Mouse (Mus musculus): ENCODE results near the gene Ttbk2. TPM values are rescaled to one million over a fixed set of nuclear protein-coding genes. Genes with fewer than 3 reads are reported as not detected.

Gene Ttbk2
- polyA plus RNA-seq, 1 experiment from 2014 or later = 0.80 TPM

DNA sequence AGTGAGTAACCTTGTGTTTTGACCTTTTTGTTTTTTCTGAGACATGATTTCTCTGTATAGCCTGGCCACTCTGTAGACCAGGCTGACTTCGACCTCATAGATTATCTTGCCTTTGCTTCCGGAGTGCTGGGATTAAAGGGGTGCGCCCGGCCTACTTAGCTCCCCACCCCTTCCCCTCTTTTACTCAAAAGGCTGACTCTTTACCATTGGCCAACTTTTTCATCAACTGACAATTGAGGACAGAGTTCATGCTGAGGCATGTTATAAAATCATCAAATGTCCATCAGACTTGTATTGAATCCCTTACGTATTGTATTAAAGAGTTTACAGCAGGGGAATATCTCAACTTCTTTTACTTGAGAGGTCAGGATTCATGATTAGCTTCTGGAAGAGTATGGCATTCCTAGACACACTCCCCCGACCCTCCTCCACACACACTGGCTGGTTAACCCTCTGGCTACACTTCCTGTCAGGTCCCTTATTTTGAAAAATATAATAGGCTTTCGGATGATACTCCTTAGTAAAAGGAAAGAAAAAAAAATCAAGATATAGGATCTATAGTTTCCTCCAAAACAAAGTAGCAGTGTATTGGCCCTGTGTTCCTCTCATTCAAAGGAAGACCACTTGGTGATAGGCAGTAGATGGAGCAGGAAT is 118.4 kb downstream of the Ttbk2 start:
- peak overlapping the region; percentile 48; the same call in 1 of the 2 replicates for H3K9ac ChIP-seq
- H3K4me1 ChIP-seq (replicated peaks) = peaks cover 40% of the 10 kb centered on the region
- H3K27ac ChIP-seq = peak overlapping the region; percentile 93
- ATAC-seq (ENCODE audit: low read depth) = peak; percentile 30; the same call in 1 of the 2 replicates
- H3K4me2 ChIP-seq = peak overlapping the region; percentile 95
- DNase-seq = no peak
- WGBS (ENCODE audit: insufficient replicate concordance) = 20% methylated on average over 7 of the region's 7 CpGs
- H3K4me3 ChIP-seq (replicated peaks) = peak overlapping the region; percentile 84
- peaks cover 26% of the 10 kb centered on the region for H3K36me3 ChIP-seq
- no peaks in the 10 kb centered on the region for H3K27me3 ChIP-seq
- H3K9me3 ChIP-seq (replicated peaks) = no peaks in the 10 kb centered on the region

DNA sequence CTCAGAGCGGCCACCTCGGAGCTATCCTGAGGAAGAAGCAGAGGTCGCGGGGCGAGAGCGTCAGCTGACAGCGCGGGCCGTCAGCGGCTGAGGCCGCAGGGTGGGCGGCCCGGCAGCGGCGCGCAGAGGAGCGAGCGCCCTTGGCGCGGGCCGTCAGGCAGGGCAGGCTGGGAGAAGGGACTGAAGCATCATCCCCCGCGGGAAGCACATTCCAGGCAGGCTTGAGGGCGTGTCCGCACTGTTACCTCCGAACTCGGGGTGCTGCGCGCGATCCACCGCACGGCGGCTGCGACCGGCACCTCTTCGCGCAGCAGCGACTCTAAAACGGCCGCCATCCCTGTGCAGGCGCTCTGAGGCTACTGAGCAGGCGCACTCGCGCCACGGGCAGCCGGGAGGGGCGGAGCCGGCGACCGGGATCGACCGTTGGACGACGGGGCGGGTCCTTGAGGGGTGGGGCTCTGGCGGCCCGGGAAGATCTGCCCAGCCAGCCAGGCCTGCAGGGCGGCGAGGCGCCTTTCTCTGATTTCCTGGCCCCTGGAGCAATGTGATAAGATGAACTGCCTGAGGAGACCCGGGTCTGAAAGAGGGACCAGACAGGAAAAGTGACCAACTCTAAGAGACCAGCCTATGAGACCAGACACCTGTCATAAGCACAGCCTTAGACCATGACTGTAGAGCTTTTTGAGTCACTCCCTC is 119.1 kb downstream of the Ttbk2 start:
- peak; percentile 97 for ATAC-seq (ENCODE audit: low read depth)
- H3K9me3 ChIP-seq (replicated peaks) = no peaks in the 10 kb centered on the region
- H3K4me1 ChIP-seq (replicated peaks) = peaks cover 40% of the 10 kb centered on the region
- H3K27ac ChIP-seq = peak overlapping the region; percentile 93
- H3K27me3 ChIP-seq = no peaks in the 10 kb centered on the region
- H3K4me2 ChIP-seq = peak overlapping the region; percentile 95
- peak overlapping the region; percentile 84 for H3K4me3 ChIP-seq (replicated peaks)
- WGBS (ENCODE audit: insufficient replicate concordance) = under 1% methylated on average over 61 of the region's 61 CpGs
- peak; percentile 89 for DNase-seq
- peaks cover 33% of the 10 kb centered on the region for H3K36me3 ChIP-seq
- peak overlapping the region; percentile 98 for H3K9ac ChIP-seq

DNA sequence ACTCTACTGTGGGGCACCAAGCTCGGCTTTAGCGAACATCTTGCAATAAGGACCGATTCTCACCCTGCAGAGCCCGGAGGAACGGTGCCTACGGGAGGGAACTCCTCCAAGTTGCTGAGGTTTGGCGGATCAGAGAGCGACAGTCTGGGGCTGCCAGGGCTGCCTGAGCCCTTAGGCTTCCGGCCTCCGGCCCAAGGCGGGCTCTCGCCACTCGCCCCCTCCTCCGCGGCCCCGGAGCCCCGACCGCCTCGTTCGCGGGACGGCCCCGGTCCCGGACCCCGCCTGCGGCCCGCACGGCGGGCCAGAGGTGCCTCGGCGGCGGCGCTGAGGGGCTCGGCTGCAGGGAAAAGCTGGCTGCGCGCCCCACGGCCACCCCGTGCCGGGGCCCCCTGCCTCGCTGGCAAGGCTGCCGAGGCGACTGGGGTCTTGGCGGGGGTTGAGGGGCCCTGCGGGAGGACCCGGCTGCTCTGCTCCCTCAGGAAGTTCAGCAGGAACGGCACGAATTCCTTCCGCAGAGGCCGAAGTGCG is 119.7 kb downstream of the Ttbk2 start:
- Histone ChIP-seq H3K4me2 (peak overlapping the region; percentile 95), H3K27me3 (no peaks in the 10 kb centered on the region), H3K36me3 (peaks cover 39% of the 10 kb centered on the region), H3K4me1 (replicated peaks) (peaks cover 43% of the 10 kb centered on the region), H3K9ac (peak overlapping the region; percentile 98), H3K27ac (peak overlapping the region; percentile 93), H3K4me3 (replicated peaks) (peak overlapping the region; percentile 84), H3K9me3 (replicated peaks) (no peaks in the 10 kb centered on the region)
- peak; percentile 13 for DNase-seq
- ATAC-seq (ENCODE audit: low read depth) = peak; percentile 22
- WGBS (ENCODE audit: insufficient replicate concordance) = 0% methylated on average over 50 of the region's 50 CpGs

DNA sequence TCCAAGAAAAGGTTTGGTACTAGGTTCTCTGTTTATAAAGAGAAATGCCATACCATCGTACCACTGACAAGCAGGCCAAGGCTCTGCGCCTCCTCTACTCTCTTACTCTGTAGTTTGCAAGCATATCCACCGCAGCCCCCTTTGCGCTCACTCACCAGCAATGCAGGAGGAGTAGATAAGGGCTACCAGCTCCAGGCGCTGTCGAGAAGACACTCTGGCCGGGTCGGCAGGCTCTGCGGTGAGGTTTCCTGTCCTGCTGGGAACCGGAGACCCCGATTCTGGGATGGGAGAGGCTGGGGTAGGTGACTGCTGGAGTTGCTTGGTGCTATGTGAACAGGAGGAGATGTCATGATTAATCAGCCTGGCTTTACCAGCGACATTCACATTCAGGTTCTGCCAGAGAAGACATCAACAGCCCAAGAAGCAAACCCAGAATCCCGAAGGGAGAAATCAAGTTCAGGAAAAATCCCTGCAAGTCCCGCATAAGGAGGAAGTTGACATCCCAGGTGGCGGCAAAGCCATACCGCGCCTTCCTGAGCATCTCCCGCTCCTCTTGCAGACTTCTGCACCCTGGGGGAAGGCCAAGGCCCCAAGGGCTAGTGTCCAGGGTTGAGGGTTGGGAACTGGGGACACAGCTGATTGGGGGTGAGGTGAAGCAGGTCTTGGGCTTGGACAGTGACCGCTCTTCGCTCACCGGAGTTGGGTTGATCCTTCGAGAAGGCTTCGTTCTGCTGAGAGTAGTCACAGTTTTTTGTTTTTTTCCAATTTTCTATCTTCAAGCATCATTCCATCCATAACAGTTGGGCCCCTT is 120.4 kb downstream of the Ttbk2 start:
- Histone ChIP-seq H3K36me3 (peaks cover 47% of the 10 kb centered on the region), H3K9ac (peak overlapping the region; percentile 98), H3K27ac (peak overlapping the region; percentile 93), H3K4me2 (peak overlapping the region; percentile 95), H3K4me1 (replicated peaks) (peaks cover 50% of the 10 kb centered on the region), H3K4me3 (replicated peaks) (peak overlapping the region; percentile 84), H3K9me3 (replicated peaks) (no peaks in the 10 kb centered on the region), H3K27me3 (no peaks in the 10 kb centered on the region)
- DNase-seq = peak; percentile 60
- ATAC-seq (ENCODE audit: low read depth) = no peak
- 3% methylated on average over 23 of the region's 23 CpGs for WGBS (ENCODE audit: insufficient replicate concordance)

DNA sequence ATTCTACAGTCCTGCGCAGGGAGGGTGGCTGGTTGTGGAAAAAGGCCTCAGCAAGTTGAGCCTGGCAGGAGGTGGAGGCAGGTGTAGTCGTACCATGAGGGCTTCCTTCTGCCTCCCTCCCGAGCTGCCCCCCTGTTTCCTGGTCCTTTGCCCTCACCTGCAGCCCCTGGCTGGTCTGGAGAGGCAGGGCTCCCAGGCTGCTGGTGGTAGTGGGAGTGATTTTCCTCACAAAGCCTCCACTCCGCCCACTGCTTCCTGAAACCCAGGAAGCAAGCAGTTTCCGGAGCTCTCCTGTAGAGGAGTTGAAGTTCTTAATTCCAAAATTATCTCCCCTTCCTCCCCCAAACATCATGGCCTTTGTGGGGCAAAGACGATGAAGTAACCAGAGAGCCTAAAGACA is 126.2 kb downstream of the Ttbk2 start:
- H3K36me3 ChIP-seq = peaks cover 99% of the 10 kb centered on the region
- no peak overlapping the region for H3K27ac ChIP-seq
- DNase-seq (no peak), ATAC-seq (ENCODE audit: low read depth) (no peak)
- no peak overlapping the region for H3K4me3 ChIP-seq (replicated peaks)
- 66% methylated on average over 6 of the region's 6 CpGs for WGBS (ENCODE audit: insufficient replicate concordance)
- H3K9ac ChIP-seq = no peak overlapping the region
- H3K9me3 ChIP-seq (replicated peaks) = no peaks in the 10 kb centered on the region
- H3K27me3 ChIP-seq = no peaks in the 10 kb centered on the region
- no peak overlapping the region for H3K4me2 ChIP-seq
- H3K4me1 ChIP-seq (replicated peaks) = peaks cover 46% of the 10 kb centered on the region

DNA sequence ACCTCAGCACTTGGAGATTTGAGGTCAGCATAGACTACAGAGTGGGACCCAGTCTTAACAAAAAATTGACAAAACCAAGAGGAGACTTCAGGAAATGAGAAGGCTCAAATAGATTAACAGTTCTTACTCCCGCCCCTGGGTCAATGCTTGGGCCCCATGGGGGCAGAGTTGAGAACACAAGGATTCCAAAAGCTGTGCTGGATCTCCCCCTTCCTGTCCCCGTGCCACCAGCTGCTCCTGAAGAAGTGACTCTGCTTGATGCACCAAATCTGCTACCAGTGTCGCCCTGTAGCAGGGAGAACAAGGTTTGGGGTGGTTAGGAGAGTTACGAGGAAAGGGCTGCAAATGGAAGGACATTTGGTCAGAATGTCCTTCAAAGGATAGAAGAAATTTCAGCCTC is 126.8 kb downstream of the Ttbk2 start:
- 60% methylated on average over 4 of the region's 4 CpGs for WGBS (ENCODE audit: insufficient replicate concordance)
- H3K27ac ChIP-seq = no peak overlapping the region
- no peak overlapping the region for H3K9ac ChIP-seq
- peaks cover 40% of the 10 kb centered on the region for H3K4me1 ChIP-seq (replicated peaks)
- H3K4me3 ChIP-seq (replicated peaks) = no peak overlapping the region
- ATAC-seq (ENCODE audit: low read depth) (no peak), DNase-seq (no peak)
- no peak overlapping the region for H3K4me2 ChIP-seq
- no peaks in the 10 kb centered on the region for H3K9me3 ChIP-seq (replicated peaks)
- H3K36me3 ChIP-seq = peaks cover 99% of the 10 kb centered on the region
- no peaks in the 10 kb centered on the region for H3K27me3 ChIP-seq

DNA sequence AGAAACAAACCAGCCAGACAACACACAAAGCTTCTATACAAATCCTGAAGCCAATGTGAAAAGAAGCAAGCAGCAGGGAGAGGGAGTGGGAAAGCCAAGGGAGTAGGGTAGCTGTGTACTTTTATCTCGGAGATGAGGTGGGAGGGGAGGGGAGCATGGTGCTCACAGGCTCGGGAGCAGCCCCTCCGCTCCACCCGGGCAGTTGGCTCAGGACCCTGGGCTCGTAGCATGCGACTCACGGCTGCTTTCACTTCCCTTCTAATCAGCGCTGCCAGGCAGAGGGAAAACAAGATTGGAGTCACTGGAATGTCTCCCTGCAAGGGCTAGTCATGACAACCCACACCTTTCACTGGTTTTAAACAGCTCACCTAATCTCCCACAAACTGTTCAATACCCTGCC is 127.9 kb downstream of the Ttbk2 start:
- DNase-seq (no peak), ATAC-seq (ENCODE audit: low read depth) (no peak)
- Histone ChIP-seq H3K36me3 (peaks cover 99% of the 10 kb centered on the region), H3K4me2 (no peak overlapping the region), H3K27me3 (no peaks in the 10 kb centered on the region), H3K9me3 (replicated peaks) (no peaks in the 10 kb centered on the region), H3K27ac (no peak overlapping the region), H3K4me3 (replicated peaks) (no peak overlapping the region), H3K4me1 (replicated peaks) (peaks cover 34% of the 10 kb centered on the region), H3K9ac (no peak overlapping the region)
- WGBS (ENCODE audit: insufficient replicate concordance) = 75% methylated on average over 8 of the region's 8 CpGs

DNA sequence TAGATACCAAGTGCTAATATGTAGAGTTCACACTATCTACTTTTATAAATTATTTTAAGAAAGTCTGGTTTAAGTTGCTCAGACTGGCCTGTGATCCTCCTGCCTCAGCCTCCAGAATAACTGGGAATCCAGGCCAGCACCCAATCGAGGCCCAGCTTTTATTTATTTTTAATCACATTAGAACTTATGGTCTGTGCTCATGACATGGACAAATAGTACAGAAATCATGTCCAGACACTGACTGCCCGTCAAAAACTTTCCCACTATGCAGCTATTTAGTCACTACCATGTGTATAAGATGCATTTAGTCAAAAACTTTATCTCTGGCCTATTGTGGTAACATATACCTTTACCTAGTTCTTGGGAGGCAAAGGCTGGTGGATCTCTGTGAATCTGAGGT is 128.5 kb downstream of the Ttbk2 start:
- H3K27ac ChIP-seq = no peak overlapping the region
- no peaks in the 10 kb centered on the region for H3K9me3 ChIP-seq (replicated peaks)
- H3K27me3 ChIP-seq = no peaks in the 10 kb centered on the region
- no peak for DNase-seq
- no peak for ATAC-seq (ENCODE audit: low read depth)
- no peak overlapping the region for H3K4me3 ChIP-seq (replicated peaks)
- 86% methylated on average over 2 of the region's 2 CpGs for WGBS (ENCODE audit: insufficient replicate concordance)
- peaks cover 37% of the 10 kb centered on the region for H3K4me1 ChIP-seq (replicated peaks)
- peaks cover 99% of the 10 kb centered on the region for H3K36me3 ChIP-seq
- H3K9ac ChIP-seq = no peak overlapping the region
- H3K4me2 ChIP-seq = no peak overlapping the region

DNA sequence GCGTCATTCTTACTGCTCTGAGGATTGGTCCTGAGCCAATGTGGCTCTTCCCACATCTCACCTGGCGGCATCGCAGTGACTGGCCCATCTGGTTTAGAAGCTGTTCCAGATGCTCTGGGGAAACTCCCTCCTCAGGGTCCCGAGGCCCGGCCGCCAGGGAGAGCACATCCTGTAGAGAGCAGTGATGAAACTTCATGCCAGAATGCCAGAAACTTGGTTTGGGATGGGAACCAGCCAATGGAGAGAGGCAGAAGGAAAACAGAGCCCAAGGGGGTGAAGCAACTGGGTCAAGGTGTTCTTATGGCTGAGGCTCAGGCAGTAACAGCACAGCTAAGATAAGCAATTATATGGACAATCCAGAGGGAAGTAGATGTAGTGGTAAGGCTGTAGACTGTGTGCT is 129.6 kb downstream of the Ttbk2 start:
- H3K36me3 ChIP-seq = peaks cover 98% of the 10 kb centered on the region
- no peaks in the 10 kb centered on the region for H3K9me3 ChIP-seq (replicated peaks)
- WGBS (ENCODE audit: insufficient replicate concordance) = 92% methylated on average over 6 of the region's 6 CpGs
- DNase-seq (no peak), ATAC-seq (ENCODE audit: low read depth) (no peak)
- H3K4me1 ChIP-seq (replicated peaks) = peaks cover 36% of the 10 kb centered on the region
- H3K27me3 ChIP-seq = no peaks in the 10 kb centered on the region
- no peak overlapping the region for H3K4me3 ChIP-seq (replicated peaks)
- no peak overlapping the region for H3K4me2 ChIP-seq
- H3K27ac ChIP-seq = no peak overlapping the region
- no peak overlapping the region for H3K9ac ChIP-seq

DNA sequence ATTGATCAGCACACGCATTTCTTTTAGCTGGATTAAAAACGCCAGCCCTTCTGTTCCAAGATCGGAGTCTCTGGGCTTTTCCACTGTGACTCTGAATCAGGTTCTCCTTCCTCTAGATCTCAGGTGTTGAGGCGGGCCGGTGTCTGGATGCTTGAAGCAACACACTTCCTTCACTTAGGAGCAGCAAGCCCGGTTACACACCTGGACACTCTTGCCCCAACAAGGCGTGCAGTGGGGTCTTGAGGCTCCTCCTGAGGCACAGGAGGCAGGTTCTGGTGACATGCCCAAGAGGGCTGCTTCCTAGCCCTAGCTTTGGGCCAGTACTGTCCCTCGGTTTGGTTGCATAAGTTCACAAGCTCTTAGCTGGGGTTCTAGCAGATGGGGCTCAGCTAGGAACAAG is 131.9 kb downstream of the Ttbk2 start:
- Histone ChIP-seq H3K4me1 (replicated peaks) (peaks cover 13% of the 10 kb centered on the region; the same call in 1 of the 2 replicates), H3K27me3 (no peaks in the 10 kb centered on the region), H3K36me3 (peaks cover 95% of the 10 kb centered on the region), H3K4me3 (replicated peaks) (no peak overlapping the region), H3K27ac (no peak overlapping the region), H3K9ac (no peak overlapping the region), H3K4me2 (no peak overlapping the region), H3K9me3 (replicated peaks) (no peaks in the 10 kb centered on the region)
- no peak for ATAC-seq (ENCODE audit: low read depth)
- WGBS (ENCODE audit: insufficient replicate concordance) = 89% methylated on average over 8 of the region's 8 CpGs
- DNase-seq = no peak

DNA sequence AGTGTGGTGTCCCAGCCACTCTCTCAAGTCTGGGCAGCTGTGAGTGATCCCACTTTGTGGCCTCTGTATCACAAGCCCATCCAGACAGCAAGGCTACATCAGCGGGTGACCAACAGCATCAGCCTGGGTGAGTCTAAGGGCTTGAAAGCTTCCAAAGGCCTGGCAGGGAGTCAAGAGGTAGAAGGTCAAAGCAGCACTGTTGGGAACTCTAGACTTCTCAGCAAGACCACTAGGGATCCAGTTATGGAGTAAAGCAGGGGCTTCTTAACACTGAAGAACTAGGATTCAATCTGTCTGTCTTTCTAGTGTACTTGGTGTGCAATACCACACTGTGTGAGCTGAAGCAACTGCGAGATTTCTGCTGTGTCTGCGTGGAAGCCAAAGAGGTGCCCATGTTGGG is 137.0 kb downstream of the Ttbk2 start:
- ATAC-seq (ENCODE audit: low read depth) (no peak), DNase-seq (no peak)
- no peaks in the 10 kb centered on the region for H3K27me3 ChIP-seq
- H3K4me2 ChIP-seq = no peak overlapping the region
- H3K4me3 ChIP-seq (replicated peaks) = no peak overlapping the region
- no peak overlapping the region for H3K27ac ChIP-seq
- no peak overlapping the region for H3K9ac ChIP-seq
- peaks cover 20% of the 10 kb centered on the region for H3K4me1 ChIP-seq (replicated peaks)
- H3K9me3 ChIP-seq (replicated peaks) = no peaks in the 10 kb centered on the region
- 90% methylated on average over 3 of the region's 3 CpGs for WGBS (ENCODE audit: insufficient replicate concordance)
- H3K36me3 ChIP-seq = peaks cover 62% of the 10 kb centered on the region
